Mouse (Mus musculus) heart, embryonic 10.5 days (tissue): Measurements from ENCODE around the gene Eef1a2. TPM values are rescaled to one million over a fixed set of nuclear protein-coding genes. Genes with fewer than 3 reads are reported as not detected.

Source experiments
- DNase-seq: peaks from one replicate; pipeline ENCODE4 v3.0.0-alpha.2; 2017; ENCODE audit warnings: low spot score
- H3K27ac ChIP-seq: fragments of 300-500 bp; sonication (generic); 2 replicates; pipeline ENCODE4 v1.5.1; 2016; ENCODE audit warnings: mild to moderate bottlenecking
- H3K27me3 ChIP-seq: fragments of 300-500 bp; sonication (generic); 2 replicates; pipeline ENCODE4 v1.6.1; 2016; ENCODE audit warnings: mild to moderate bottlenecking; ENCODE audit not compliant: poor library complexity, insufficient read depth, severe bottlenecking
- H3K36me3 ChIP-seq: fragments of 300-500 bp; sonication (generic); 2 replicates; pipeline ENCODE4 v1.6.1; 2016; ENCODE audit warnings: mild to moderate bottlenecking, moderate library complexity
- H3K4me1 ChIP-seq: fragments of 300-500 bp; sonication (generic); 2 replicates; pipeline ENCODE4 v1.6.1; 2016; ENCODE audit warnings: mild to moderate bottlenecking
- H3K4me3 ChIP-seq: fragments of 300-500 bp; sonication (generic); 2 replicates; pipeline ENCODE4 v1.5.1; 2016; ENCODE audit warnings: mild to moderate bottlenecking, moderate library complexity
- H3K9me3 ChIP-seq: fragments of 300-500 bp; sonication (generic); 2 replicates; pipeline ENCODE4 v1.6.1; 2016; ENCODE audit warnings: mild to moderate bottlenecking, moderate library complexity
- WGBS: fragments of 180-500 bp; shearing (Covaris S2); methylation state at CpG from one replicate; pipeline ENCODE4 v1.1.7; 2016; 5-methylcytosine and 5-hydroxymethylcytosine counted together
- polyA plus RNA-seq: library from polyadenylated mRNA; unstranded; fragments of >200 nt; fragmentation: Nextera tagmentation; extraction: Ambion mirVana; gene quantifications from 2 replicates; pipeline ENCODE4 v1.2.1, GENCODE M21; 2016

Eef1a2 gene
- polyA plus RNA-seq, 1 experiment from 2014 or later, result 0.95 TPM

- Histone ChIP-seq H3K4me3 (no peak overlapping the region), H3K4me1 (peaks cover 5% of the 10 kb centered on the region; the same call in 1 of the 2 replicates), H3K36me3 (no peaks in the 10 kb centered on the region), H3K9me3 (no peaks in the 10 kb centered on the region), H3K27ac (no peak overlapping the region), H3K27me3 (peaks cover 80% of the 10 kb centered on the region)
- no peak for DNase-seq
- WGBS, result 64% methylated on average over 8 of the region's 8 CpGs
These were observed 14.1 kb downstream of the Eef1a2 start for GRCm38 (mm10) chr2:181142703-181143135.

GRCm38 (mm10) chr2:181139641-181140193 is 17.1 kb downstream of the Eef1a2 start:
- Histone ChIP-seq H3K4me1 (peaks cover 5% of the 10 kb centered on the region), H3K9me3 (no peaks in the 10 kb centered on the region), H3K27ac (no peak overlapping the region), H3K4me3 (no peak overlapping the region), H3K36me3 (no peaks in the 10 kb centered on the region), H3K27me3 (peaks cover 78% of the 10 kb centered on the region)
- WGBS, result 84% methylated on average over 5 of the region's 5 CpGs
- no peak for DNase-seq

GRCm38 (mm10) chr2:181136934-181137333 is 19.9 kb downstream of the Eef1a2 start:
- Histone ChIP-seq H3K36me3 (no peaks in the 10 kb centered on the region), H3K4me1 (peaks cover 12% of the 10 kb centered on the region), H3K4me3 (no peak overlapping the region), H3K27ac (no peak overlapping the region), H3K9me3 (no peaks in the 10 kb centered on the region), H3K27me3 (peaks cover 84% of the 10 kb centered on the region)
- 3% methylated on average over 6 of the region's 6 CpGs for WGBS
- peak; percentile 84 for DNase-seq

- peak overlapping the region; percentile 61 for H3K4me3 ChIP-seq
- H3K27ac ChIP-seq, result no peak overlapping the region
- peaks cover 12% of the 10 kb centered on the region for H3K4me1 ChIP-seq
- no peaks in the 10 kb centered on the region for H3K9me3 ChIP-seq
- DNase-seq, result no peak
- H3K27me3 ChIP-seq, result peaks cover 89% of the 10 kb centered on the region
- WGBS, result 8% methylated on average over 4 of the region's 4 CpGs
- no peaks in the 10 kb centered on the region for H3K36me3 ChIP-seq
These were observed 21.4 kb downstream of the Eef1a2 start for GRCm38 (mm10) chr2:181135446-181135818.

GRCm38 (mm10) chr2:181134591-181135445 is 22.0 kb downstream of the Eef1a2 start, which contains the start of gene Kcnq2:
Gene Kcnq2, minus strand, starts transcription at chr2:181135300.
- Histone ChIP-seq H3K27ac (no peak within 1 kb of the TSS), H3K9me3 (no peaks in the 10 kb centered on the region), H3K36me3 (no peaks in the 10 kb centered on the region), H3K27me3 (peaks cover 86% of the 10 kb centered on the region), H3K4me1 (peaks cover 12% of the 10 kb centered on the region), H3K4me3 (peak within 1 kb of the TSS; percentile 61)
- no peak for DNase-seq
- 2% methylated on average over 104 of the region's 104 CpGs for WGBS

GRCm38 (mm10) chr2:181133837-181134590 is 22.8 kb downstream of the Eef1a2 start:
- 9% methylated on average over 22 of the region's 22 CpGs for WGBS
- no peaks in the 10 kb centered on the region for H3K36me3 ChIP-seq
- peaks cover 12% of the 10 kb centered on the region for H3K4me1 ChIP-seq
- no peaks in the 10 kb centered on the region for H3K9me3 ChIP-seq
- DNase-seq, result no peak
- H3K4me3 ChIP-seq, result peak overlapping the region; percentile 61
- H3K27ac ChIP-seq, result no peak overlapping the region
- peaks cover 80% of the 10 kb centered on the region for H3K27me3 ChIP-seq

- no peak for DNase-seq
- no peak overlapping the region for H3K27ac ChIP-seq
- H3K36me3 ChIP-seq, result no peaks in the 10 kb centered on the region
- H3K9me3 ChIP-seq, result no peaks in the 10 kb centered on the region
- H3K27me3 ChIP-seq, result peaks cover 73% of the 10 kb centered on the region
- H3K4me3 ChIP-seq, result no peak overlapping the region
- WGBS, result 66% methylated on average over 4 of the region's 4 CpGs
- H3K4me1 ChIP-seq, result peaks cover 12% of the 10 kb centered on the region
These were observed 26.6 kb downstream of the Eef1a2 start for GRCm38 (mm10) chr2:181130245-181130644.

- H3K4me3 ChIP-seq, result no peak overlapping the region
- H3K27me3 ChIP-seq, result peaks cover 70% of the 10 kb centered on the region
- no peaks in the 10 kb centered on the region for H3K4me1 ChIP-seq
- no peak overlapping the region for H3K27ac ChIP-seq
- DNase-seq, result no peak
- WGBS, result 68% methylated on average over 4 of the region's 4 CpGs
- H3K36me3 ChIP-seq, result no peaks in the 10 kb centered on the region
- H3K9me3 ChIP-seq, result no peaks in the 10 kb centered on the region
These were observed 27.9 kb downstream of the Eef1a2 start for GRCm38 (mm10) chr2:181128963-181129362.

GRCm38 (mm10) chr2:181127786-181128185 is 29.0 kb downstream of the Eef1a2 start:
- Histone ChIP-seq H3K27me3 (peaks cover 66% of the 10 kb centered on the region), H3K27ac (no peak overlapping the region), H3K36me3 (no peaks in the 10 kb centered on the region), H3K4me1 (no peaks in the 10 kb centered on the region), H3K4me3 (no peak overlapping the region), H3K9me3 (no peaks in the 10 kb centered on the region)
- WGBS, result 42% methylated on average over 3 of the region's 3 CpGs
- DNase-seq, result no peak

- WGBS, result 43% methylated on average over 7 of the region's 7 CpGs
- Histone ChIP-seq H3K4me1 (no peaks in the 10 kb centered on the region), H3K27me3 (peaks cover 52% of the 10 kb centered on the region), H3K27ac (no peak overlapping the region), H3K4me3 (no peak overlapping the region), H3K9me3 (no peaks in the 10 kb centered on the region), H3K36me3 (no peaks in the 10 kb centered on the region)
- no peak for DNase-seq
These were observed 30.9 kb downstream of the Eef1a2 start for GRCm38 (mm10) chr2:181125726-181126455.

GRCm38 (mm10) chr2:181122642-181123041 is 34.2 kb downstream of the Eef1a2 start:
- no peaks in the 10 kb centered on the region for H3K36me3 ChIP-seq
- peaks cover 45% of the 10 kb centered on the region for H3K27me3 ChIP-seq
- H3K9me3 ChIP-seq, result no peaks in the 10 kb centered on the region
- H3K4me3 ChIP-seq, result no peak overlapping the region
- no peak overlapping the region for H3K27ac ChIP-seq
- no peak for DNase-seq
- H3K4me1 ChIP-seq, result no peaks in the 10 kb centered on the region

- 77% methylated on average over 4 of the region's 4 CpGs for WGBS
- Histone ChIP-seq H3K36me3 (no peaks in the 10 kb centered on the region), H3K27me3 (peaks cover 41% of the 10 kb centered on the region), H3K4me1 (no peaks in the 10 kb centered on the region), H3K4me3 (no peak overlapping the region), H3K27ac (no peak overlapping the region), H3K9me3 (no peaks in the 10 kb centered on the region)
- DNase-seq, result no peak
These were observed 35.8 kb downstream of the Eef1a2 start for GRCm38 (mm10) chr2:181120922-181121449.
